Mouse (Mus musculus): ENCODE results near the gene Cd101.

DNA sequence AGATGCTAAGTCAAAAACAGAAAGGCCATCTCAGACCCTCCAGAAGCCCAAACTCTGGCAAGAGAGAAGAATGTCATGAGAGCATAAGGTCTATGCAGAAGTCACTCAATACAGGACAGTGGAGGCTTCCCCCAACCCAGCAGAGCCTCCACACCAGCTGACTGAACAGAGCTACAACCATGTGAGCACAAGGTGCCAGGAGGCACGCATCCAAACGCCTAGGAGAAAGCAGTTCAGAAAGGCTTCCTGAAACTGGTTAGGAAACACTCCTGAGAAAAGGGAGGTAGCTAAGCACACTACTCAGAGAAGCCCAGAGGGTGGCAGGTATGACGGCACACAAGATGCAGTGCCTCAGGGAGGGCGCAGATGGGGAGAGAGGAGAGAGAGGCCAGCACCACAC, 77.8 kb downstream of the Cd101 start:
- TF ChIP-seq CTCF (IDR thresholded peaks at IDR 0.05; ENCODE audit: borderline replicate concordance, control insufficient read depth, extremely low read depth, insufficient read depth, low read length, poor library complexity) (no peak), POLR2A (IDR thresholded peaks at IDR 0.05; ENCODE audit: control insufficient read depth, extremely low read depth, insufficient read depth, low read length, poor library complexity) (no peak)
